In genomic region chrX:85375296-85375695, GRCm38 (mm10) we compare ENCODE assay signal across 26 mouse cellular contexts.
A peak's percentile ranks its signal among the peaks of the same experiment; 100 is the strongest.
DNase-seq lines count a peak whose midpoint lies in the region; ATAC-seq and TF ChIP-seq lines count a peak whose summit lies in the region.
"Had no signal": no experiment of that assay in that cellular context is flagged by ENCODE, and none has a peak within 500 bp of the region (broad histone marks: within the 10 kb centered on the region; RNA-seq: fewer than 3 reads in every experiment).

No protein-coding gene starts in this region.

- H3K9ac ChIP-seq in forebrain, embryonic 16.5 days (replicated peaks; ENCODE audit: low read depth, low read length): no peak overlapping the region
- H3K9ac ChIP-seq in forebrain, embryonic 11.5 days (ENCODE audit: low read length): no peak overlapping the region
- H3K9ac ChIP-seq in midbrain, postnatal 0 days (replicated peaks; ENCODE audit: low read length, poor library complexity, severe bottlenecking): no peak overlapping the region
- H3K9ac ChIP-seq in midbrain, embryonic 16.5 days (ENCODE audit: low read depth, low read length): no peak overlapping the region
- H3K9ac ChIP-seq: embryonic facial prominence, embryonic 12.5 days; embryonic facial prominence, embryonic 15.5 days; forebrain, embryonic 13.5 days; heart, embryonic 12.5 days; heart, embryonic 15.5 days; hindbrain, embryonic 14.5 days had no signal

- ATAC-seq in forebrain, embryonic 16.5 days: peak; percentile 62
- no peak for ATAC-seq in forebrain, embryonic 11.5 days (replicated peaks; ENCODE audit: low FRiP score)
- ATAC-seq in midbrain, postnatal 0 days (ENCODE audit: low FRiP score): no peak
- no peak for ATAC-seq in midbrain, embryonic 16.5 days
- ATAC-seq: activated CD4-positive, CD25-positive, alpha-beta regulatory T cell, adult 4 months; CD4-positive, CD25-positive, alpha-beta regulatory T cell, adult 4 months; forebrain, embryonic 13.5 days; intestine, postnatal 0 days had no signal

- no peak overlapping the region for H3K4me2 ChIP-seq in forebrain, embryonic 16.5 days (ENCODE audit: low read length)
- no peak overlapping the region for H3K4me2 ChIP-seq in forebrain, embryonic 11.5 days (ENCODE audit: low read depth, low read length, severe bottlenecking)
- H3K4me2 ChIP-seq in midbrain, postnatal 0 days (ENCODE audit: low read depth, low read length, poor library complexity, severe bottlenecking): no peak overlapping the region
- H3K4me2 ChIP-seq in midbrain, embryonic 16.5 days (ENCODE audit: low read length): no peak overlapping the region
- H3K4me2 ChIP-seq: embryonic facial prominence, embryonic 12.5 days; embryonic facial prominence, embryonic 15.5 days; forebrain, embryonic 13.5 days; heart, embryonic 12.5 days; heart, embryonic 15.5 days; hindbrain, embryonic 14.5 days had no signal

- TF ChIP-seq CTCF in midbrain, postnatal 0 days (IDR thresholded peaks at IDR 0.05): no peak

- no peak overlapping the region for H3K4me3 ChIP-seq in forebrain, embryonic 16.5 days (replicated peaks; ENCODE audit: low read length)
- H3K4me3 ChIP-seq in forebrain, embryonic 11.5 days (ENCODE audit: low read depth, low read length): no peak overlapping the region
- H3K4me3 ChIP-seq in midbrain, postnatal 0 days (ENCODE audit: low read depth, low read length): no peak overlapping the region
- H3K4me3 ChIP-seq in midbrain, embryonic 16.5 days (ENCODE audit: low read depth, low read length): no peak overlapping the region
- H3K4me3 ChIP-seq: embryonic facial prominence, embryonic 12.5 days; embryonic facial prominence, embryonic 15.5 days; forebrain, embryonic 13.5 days; heart, embryonic 12.5 days; heart, embryonic 15.5 days; hindbrain, embryonic 10.5 days had no signal

- H3K27me3 ChIP-seq in forebrain, embryonic 16.5 days (replicated peaks; ENCODE audit: control insufficient read depth, insufficient read depth, low read length): no peaks in the 10 kb centered on the region
- H3K27me3 ChIP-seq in forebrain, embryonic 11.5 days (ENCODE audit: control insufficient read depth, insufficient read depth, low read length): no peaks in the 10 kb centered on the region
- no peaks in the 10 kb centered on the region for H3K27me3 ChIP-seq in midbrain, postnatal 0 days (ENCODE audit: insufficient read depth, low read length)
- no peaks in the 10 kb centered on the region for H3K27me3 ChIP-seq in midbrain, embryonic 16.5 days (ENCODE audit: control insufficient read depth, insufficient read depth, low read depth, low read length)
- H3K27me3 ChIP-seq: embryonic facial prominence, embryonic 12.5 days; embryonic facial prominence, embryonic 15.5 days; forebrain, embryonic 13.5 days; heart, embryonic 12.5 days; heart, embryonic 15.5 days had no signal

- 48% methylated on average over 3 of the region's 3 CpGs for WGBS in forebrain, embryonic 16.5 days
- 69% methylated on average over 3 of the region's 3 CpGs for WGBS in forebrain, embryonic 11.5 days
- 64% methylated on average over 3 of the region's 3 CpGs for WGBS in midbrain, postnatal 0 days
- WGBS in midbrain, embryonic 16.5 days: 58% methylated on average over 3 of the region's 3 CpGs

- no peaks in the 10 kb centered on the region for H3K4me1 ChIP-seq in forebrain, embryonic 16.5 days (replicated peaks; ENCODE audit: control insufficient read depth, insufficient read depth, low read length)
- H3K4me1 ChIP-seq in forebrain, embryonic 11.5 days (replicated peaks; ENCODE audit: control insufficient read depth, insufficient read depth, low read length): no peaks in the 10 kb centered on the region
- no peaks in the 10 kb centered on the region for H3K4me1 ChIP-seq in midbrain, postnatal 0 days (ENCODE audit: insufficient read depth, low read length)
- H3K4me1 ChIP-seq in midbrain, embryonic 16.5 days (ENCODE audit: control insufficient read depth, insufficient read depth, low read length): no peaks in the 10 kb centered on the region
- H3K4me1 ChIP-seq: embryonic facial prominence, embryonic 12.5 days; embryonic facial prominence, embryonic 15.5 days; forebrain, embryonic 13.5 days; heart, embryonic 12.5 days; heart, embryonic 15.5 days; hindbrain, embryonic 10.5 days had no signal

- H3K36me3 ChIP-seq in forebrain, embryonic 16.5 days (ENCODE audit: control insufficient read depth, insufficient read depth): no peaks in the 10 kb centered on the region
- no peaks in the 10 kb centered on the region for H3K36me3 ChIP-seq in forebrain, embryonic 11.5 days (ENCODE audit: control insufficient read depth, insufficient read depth, low read length)
- no peaks in the 10 kb centered on the region for H3K36me3 ChIP-seq in midbrain, postnatal 0 days (ENCODE audit: insufficient read depth, low read length)
- no peaks in the 10 kb centered on the region for H3K36me3 ChIP-seq in midbrain, embryonic 16.5 days (ENCODE audit: control insufficient read depth, insufficient read depth, low read length)
- H3K36me3 ChIP-seq: embryonic facial prominence, embryonic 12.5 days; embryonic facial prominence, embryonic 15.5 days; heart, embryonic 12.5 days; heart, embryonic 15.5 days; hindbrain, embryonic 10.5 days had no signal

- DNase-seq in forebrain, embryonic 11.5 days (ENCODE audit: low spot score): no peak
- DNase-seq in midbrain, postnatal 0 days (ENCODE audit: low spot score): peak; percentile 0
- peak; percentile 2 for DNase-seq in telencephalon, adult 2 months (ENCODE audit: low read depth, low spot score)
- no peak for DNase-seq in B cell, adult 2 months
- DNase-seq: adrenal gland, adult 8-10 months; adrenal gland, postnatal 25 days; cerebellum, adult 11 months; cerebellum, adult 2 months; cerebellum, adult 9-11 months; cerebellum, postnatal 25 days; gastrocnemius, postnatal 25 days; heart, adult 18-20 months; heart, postnatal 36 days; kidney, adult 8-10 months had no signal

- H3K9me3 ChIP-seq in forebrain, embryonic 16.5 days (ENCODE audit: control insufficient read depth, low read length): no peaks in the 10 kb centered on the region
- H3K9me3 ChIP-seq in forebrain, embryonic 11.5 days (ENCODE audit: control insufficient read depth, low read length): no peaks in the 10 kb centered on the region
- no peaks in the 10 kb centered on the region for H3K9me3 ChIP-seq in midbrain, postnatal 0 days (ENCODE audit: low read length)
- no peaks in the 10 kb centered on the region for H3K9me3 ChIP-seq in midbrain, embryonic 16.5 days (replicated peaks; ENCODE audit: control insufficient read depth, low read length, poor library complexity, severe bottlenecking)
- H3K9me3 ChIP-seq: embryonic facial prominence, embryonic 12.5 days; embryonic facial prominence, embryonic 15.5 days; forebrain, embryonic 13.5 days; heart, embryonic 12.5 days; heart, embryonic 15.5 days; hindbrain, embryonic 10.5 days had no signal

- no peak overlapping the region for H3K27ac ChIP-seq in forebrain, embryonic 16.5 days (ENCODE audit: low read length)
- H3K27ac ChIP-seq in forebrain, embryonic 11.5 days (ENCODE audit: low read depth, low read length): no peak overlapping the region
- no peak overlapping the region for H3K27ac ChIP-seq in midbrain, postnatal 0 days (ENCODE audit: low read depth, low read length)
- H3K27ac ChIP-seq in midbrain, embryonic 16.5 days (ENCODE audit: low read length): no peak overlapping the region
- H3K27ac ChIP-seq: embryonic facial prominence, embryonic 12.5 days; embryonic facial prominence, embryonic 15.5 days; forebrain, embryonic 13.5 days; heart, embryonic 15.5 days; hindbrain, embryonic 10.5 days; hindbrain, embryonic 14.5 days had no signal

Comparison
In these comparisons a context has a peak if more than half of its experiments do, and no peak if none do; other contexts are left out.
1. DNase-seq: peak in midbrain, postnatal 0 days (single experiment) and telencephalon, adult 2 months (single experiment); none in forebrain, embryonic 11.5 days (single experiment) and B cell, adult 2 months (0 of 2).